ENCODE assay signal across 7 mouse cellular contexts in genomic region chr5:136962501-136962900, GRCm38 (mm10). TPM values are rescaled to one million over a fixed set of nuclear protein-coding genes. Genes with fewer than 3 reads are reported as not detected.
DNase-seq lines count a peak whose midpoint lies in the region; ATAC-seq lines count a peak whose summit lies in the region.

No protein-coding gene starts in this region.

- H3K9me3 ChIP-seq in intestine, embryonic 14.5 days (ENCODE audit: control insufficient read depth, low read length), result no peaks in the 10 kb centered on the region

- under 1% methylated on average over 10 of the region's 10 CpGs for WGBS in intestine, embryonic 14.5 days

- peak overlapping the region; percentile 66 for H3K27ac ChIP-seq in intestine, embryonic 14.5 days (ENCODE audit: low read depth)

- peak overlapping the region; percentile 62 for H3K9ac ChIP-seq in intestine, embryonic 14.5 days (ENCODE audit: low read length)

- H3K4me2 ChIP-seq in intestine, embryonic 14.5 days (ENCODE audit: low read length), result peak overlapping the region; percentile 63

- H3K4me3 ChIP-seq in intestine, embryonic 14.5 days (ENCODE audit: low read depth, low read length), result peak overlapping the region; percentile 62

- intact Hi-C loops in left cerebral cortex, postnatal 25 days (cut with DNase I), result loop anchor here (1.0 to 2.0 kb wide), 2 partner anchors 9 to 44 kb away; partner anchors contain the start of gene Fis1

- peaks cover 25% of the 10 kb centered on the region for H3K4me1 ChIP-seq in intestine, embryonic 14.5 days (replicated peaks; ENCODE audit: control insufficient read depth, insufficient read depth, low read length)

- DNase-seq in adrenal gland, adult 2 months, result peak; percentile 83
- DNase-seq in embryo, embryonic 11 days, result peak; percentile 88
- peak; percentile 72 for DNase-seq in gastrocnemius, postnatal 25 days
- peak; percentile 91 for DNase-seq in intestine, embryonic 14.5 days (ENCODE audit: low spot score)
- peak; percentile 78 for DNase-seq in left cerebral cortex, postnatal 25 days (ENCODE audit: low spot score in 2 of 2)
- DNase-seq in mesoderm, embryonic 11.5 days (ENCODE audit: low read depth, low spot score), result peak; percentile 88
- peak; percentile 76 for DNase-seq in right cerebral cortex, postnatal 4 days

- H3K36me3 ChIP-seq in intestine, embryonic 14.5 days (ENCODE audit: control insufficient read depth, insufficient read depth, low read length), result peaks cover 35% of the 10 kb centered on the region

- peak; percentile 50 for ATAC-seq in intestine, embryonic 14.5 days (replicated peaks; ENCODE audit: low FRiP score, low TSS enrichment, low read depth)

- no peaks in the 10 kb centered on the region for H3K27me3 ChIP-seq in intestine, embryonic 14.5 days (replicated peaks; ENCODE audit: control insufficient read depth, insufficient read depth, low read length)

RNA-seq across cellular contexts. Expression of gene Cldn15, which starts 3.9 kb away (rescaled TPM):
- total RNA-seq in adrenal gland, adult 2 months (2021), result 10 to 100 TPM; 11.2 to 18.8 TPM
- 19.7 and 20.2 TPM in 2 replicates for polyA plus RNA-seq in adrenal gland, adult 2 months (2012; rRNA removed)
- 1 to 10 TPM in 1 of 2 experiments, under 1 TPM in 1; 0.67 to 3.3 TPM for total RNA-seq in gastrocnemius, postnatal 25 days (2021)
- 12.7 and 18.4 TPM in 2 replicates for polyA plus RNA-seq in intestine, embryonic 14.5 days (2014; fragmentation: Nextera tagmentation; extraction: Ambion mirVana)
- not detected for total RNA-seq in left cerebral cortex, postnatal 25 days (2021)

RNA-seq across cellular contexts. Expression of gene Fis1, which starts 9.4 kb away (rescaled TPM):
- 100 to 1,000 TPM; 143 to 225 TPM for total RNA-seq in adrenal gland, adult 2 months (2021)
- polyA plus RNA-seq in adrenal gland, adult 2 months (2012; rRNA removed), result 136 and 184 TPM in 2 replicates
- 100 to 1,000 TPM; 159 to 164 TPM for total RNA-seq in gastrocnemius, postnatal 25 days (2021)
- 309 and 315 TPM in 2 replicates for polyA plus RNA-seq in intestine, embryonic 14.5 days (2014; fragmentation: Nextera tagmentation; extraction: Ambion mirVana)
- 100 to 1,000 TPM; 263 to 271 TPM for total RNA-seq in left cerebral cortex, postnatal 25 days (2021)

RNA-seq across cellular contexts. Expression of gene Plod3, which starts 24.3 kb away (rescaled TPM):
- 10 to 100 TPM; 68.5 to 74.3 TPM for total RNA-seq in adrenal gland, adult 2 months (2021)
- 75.6 and 86.3 TPM in 2 replicates for polyA plus RNA-seq in adrenal gland, adult 2 months (2012; rRNA removed)
- 10 to 100 TPM; 20.9 to 23.6 TPM for total RNA-seq in gastrocnemius, postnatal 25 days (2021)
- polyA plus RNA-seq in intestine, embryonic 14.5 days (2014; fragmentation: Nextera tagmentation; extraction: Ambion mirVana), result 42.0 and 44.1 TPM in 2 replicates
- total RNA-seq in left cerebral cortex, postnatal 25 days (2021), result 10 to 100 TPM; 33.7 to 38.5 TPM

RNA-seq across cellular contexts. Expression of gene Znhit1, which starts 25.3 kb away (rescaled TPM):
- total RNA-seq in adrenal gland, adult 2 months (2021), result 100 to 1,000 TPM; 102 to 109 TPM
- 151 and 155 TPM in 2 replicates for polyA plus RNA-seq in adrenal gland, adult 2 months (2012; rRNA removed)
- total RNA-seq in gastrocnemius, postnatal 25 days (2021), result 10 to 100 TPM; 61.4 to 70.4 TPM
- 102 and 104 TPM in 2 replicates for polyA plus RNA-seq in intestine, embryonic 14.5 days (2014; fragmentation: Nextera tagmentation; extraction: Ambion mirVana)
- total RNA-seq in left cerebral cortex, postnatal 25 days (2021), result 10 to 100 TPM; 86.2 to 88.5 TPM

RNA-seq across cellular contexts. Expression of gene Ift22, which starts 54.6 kb away (rescaled TPM):
- total RNA-seq in adrenal gland, adult 2 months (2021), result 10 to 100 TPM; 29.0 to 42.0 TPM
- 6.8 and 7.7 TPM in 2 replicates for polyA plus RNA-seq in adrenal gland, adult 2 months (2012; rRNA removed)
- 1 to 10 TPM; 5.6 to 6.9 TPM for total RNA-seq in gastrocnemius, postnatal 25 days (2021)
- polyA plus RNA-seq in intestine, embryonic 14.5 days (2014; fragmentation: Nextera tagmentation; extraction: Ambion mirVana), result 59.4 and 71.7 TPM in 2 replicates
- 100 to 1,000 TPM in 1 of 2 experiments, 10 to 100 TPM in 1; 95.3 to 108 TPM for total RNA-seq in left cerebral cortex, postnatal 25 days (2021)

Comparison
In these comparisons a context has a peak if more than half of its experiments do, and no peak if none do; other contexts are left out.
1. Peak in every context shown above with its lines: DNase-seq, ATAC-seq, H3K4me3 ChIP-seq and H3K27ac ChIP-seq.